Mouse (Mus musculus) urinary bladder, postnatal 10 days (tissue): ENCODE data around the gene Gm11011.
"Not testable (repeated sequence)": the region's sequence is repeated elsewhere in the genome, so short reads cannot be mapped to it uniquely, and the experiment has no call there.

Experiments used
- DNase-seq: peaks from one replicate; pipeline ENCODE4 v3.0.0; 2022; ENCODE audit warnings: low spot score

The Gm11011 gene

DNA sequence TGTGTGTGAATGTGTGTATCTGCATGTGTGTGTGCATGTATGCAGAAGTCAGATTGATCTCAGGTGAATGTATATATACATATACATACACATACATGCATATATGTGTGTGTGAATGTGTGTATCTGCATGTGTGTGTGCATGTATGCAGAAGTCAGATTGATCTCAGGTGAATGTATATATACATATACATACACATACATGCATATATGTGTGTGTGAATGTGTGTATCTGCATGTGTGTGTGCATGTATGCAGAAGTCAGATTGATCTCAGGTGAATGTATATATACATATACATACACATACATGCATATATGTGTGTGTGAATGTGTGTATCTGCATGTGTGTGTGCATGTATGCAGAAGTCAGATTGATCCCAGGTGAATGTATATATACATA is at the start of gene Gm11011:
Gene Gm11011 (minus strand): TSS at position 101 of the 400 bp plus-strand sequence.
- DNase-seq, result not testable (repeated sequence)

DNA sequence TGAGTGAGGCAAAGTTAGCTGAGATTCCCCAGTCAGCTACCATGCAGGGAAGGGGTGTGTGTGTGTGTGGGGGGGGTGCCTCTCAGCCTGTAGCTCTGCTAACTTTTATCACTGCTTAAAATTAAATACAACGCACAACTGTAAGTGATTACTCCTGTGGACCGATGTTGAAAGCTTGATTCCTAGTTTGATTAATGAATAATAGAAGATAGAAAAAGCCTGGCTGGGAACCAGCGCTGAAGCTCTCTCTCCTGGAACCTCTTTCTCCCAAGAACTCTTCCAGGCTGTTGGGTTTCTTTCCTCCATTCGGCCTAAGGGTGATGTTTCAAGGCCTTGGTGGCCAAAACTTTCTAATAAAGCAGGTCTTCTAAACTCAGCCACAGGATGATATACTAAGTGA is 48.9 kb upstream of the Gm11011 start:
- DNase-seq, result no peak

DNA sequence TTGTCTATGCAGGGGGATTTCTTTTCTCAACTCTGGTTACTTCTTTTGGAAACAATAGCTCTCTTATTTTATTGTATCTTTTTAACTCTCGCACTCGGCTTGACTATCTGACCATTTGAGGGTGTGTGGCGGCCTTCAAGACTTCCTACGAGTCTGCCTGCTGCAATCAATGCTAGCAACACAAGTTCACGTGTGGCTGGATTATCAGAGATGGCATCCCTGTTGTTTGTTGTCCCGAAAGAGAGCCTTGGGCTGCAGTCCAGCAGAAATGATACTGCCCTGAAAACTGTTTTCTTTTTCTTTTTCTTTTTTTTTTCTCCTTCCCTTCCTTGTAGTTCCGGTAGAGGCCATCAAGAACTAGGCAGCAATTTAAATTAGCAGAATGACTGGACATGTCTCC is 47.9 kb upstream of the Gm11011 start:
- no peak for DNase-seq

DNA sequence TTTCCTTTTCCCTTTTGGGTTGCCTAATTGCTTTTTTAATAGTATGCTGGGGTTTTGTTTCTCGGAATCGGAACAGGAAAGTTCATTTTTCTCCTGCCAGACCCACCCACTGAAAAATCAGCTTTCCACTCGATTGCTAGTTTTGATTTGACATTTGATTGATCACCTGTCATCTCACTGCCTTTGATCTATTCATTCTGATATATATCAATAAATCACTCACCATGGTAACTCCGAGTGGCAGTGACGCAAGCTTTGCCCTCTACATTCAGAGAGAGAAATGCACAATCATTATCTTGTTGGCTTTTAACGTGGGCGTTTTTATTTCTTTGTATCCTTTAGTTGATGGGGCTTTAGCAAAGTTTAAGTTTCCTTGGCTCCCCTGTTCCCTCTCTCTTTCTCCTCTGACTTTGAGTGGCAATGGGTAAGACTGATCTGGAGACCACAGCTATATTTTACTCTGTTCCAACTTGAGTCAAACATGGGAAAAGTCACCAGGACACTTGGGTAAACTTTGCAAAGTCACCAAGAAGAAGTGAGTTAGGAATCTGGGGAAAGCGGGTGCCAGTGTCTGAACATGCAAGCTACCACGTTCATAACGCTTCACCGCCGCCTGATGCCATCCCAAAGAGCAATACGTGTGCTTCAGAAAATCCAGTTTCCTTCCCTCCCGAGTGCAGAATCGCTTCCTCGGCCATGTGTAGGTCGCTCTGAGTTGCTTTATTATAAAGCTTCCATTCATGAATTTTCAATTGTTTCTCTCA is 47.3 kb upstream of the Gm11011 start:
- no peak for DNase-seq

DNA sequence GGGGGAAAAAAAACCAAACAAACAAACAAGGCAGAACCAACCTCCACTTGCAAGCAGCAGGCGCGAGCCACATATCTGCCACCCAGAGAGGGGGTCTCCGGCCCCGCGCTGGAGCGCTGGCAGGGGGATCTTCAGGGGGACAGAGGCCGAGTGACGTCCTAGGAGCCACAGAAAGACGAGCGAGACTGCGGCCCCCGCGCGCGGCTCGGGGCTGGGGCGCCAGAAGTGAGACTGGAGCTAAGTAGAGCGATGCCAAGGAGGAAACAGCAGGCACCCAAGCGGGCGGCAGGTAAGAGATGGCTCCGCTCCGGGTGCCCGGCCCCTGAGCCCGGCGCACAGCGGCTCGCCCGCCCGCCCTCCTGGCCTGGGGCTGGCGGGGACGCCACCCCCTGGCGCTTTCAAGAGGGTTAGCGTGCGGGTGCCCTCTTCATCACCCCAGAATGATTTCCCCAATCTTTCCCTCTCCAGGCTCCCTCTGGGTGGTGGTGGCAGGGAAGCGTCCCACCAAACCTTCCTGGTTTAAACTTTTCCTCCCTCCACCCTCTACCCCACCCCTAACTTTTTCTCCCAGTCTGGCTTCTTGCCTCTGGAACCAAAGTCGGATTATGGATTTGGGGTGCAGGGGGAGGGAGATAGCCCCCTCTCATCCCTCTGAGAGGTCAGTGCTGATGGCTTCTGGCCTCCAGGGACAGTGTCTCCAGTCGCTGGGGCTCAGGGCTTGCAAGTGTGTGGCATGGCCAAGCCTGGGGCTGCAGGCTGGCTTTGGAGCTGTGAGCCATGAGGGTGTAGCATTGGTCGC is 46.1 kb upstream of the Gm11011 start:
- no peak for DNase-seq

DNA sequence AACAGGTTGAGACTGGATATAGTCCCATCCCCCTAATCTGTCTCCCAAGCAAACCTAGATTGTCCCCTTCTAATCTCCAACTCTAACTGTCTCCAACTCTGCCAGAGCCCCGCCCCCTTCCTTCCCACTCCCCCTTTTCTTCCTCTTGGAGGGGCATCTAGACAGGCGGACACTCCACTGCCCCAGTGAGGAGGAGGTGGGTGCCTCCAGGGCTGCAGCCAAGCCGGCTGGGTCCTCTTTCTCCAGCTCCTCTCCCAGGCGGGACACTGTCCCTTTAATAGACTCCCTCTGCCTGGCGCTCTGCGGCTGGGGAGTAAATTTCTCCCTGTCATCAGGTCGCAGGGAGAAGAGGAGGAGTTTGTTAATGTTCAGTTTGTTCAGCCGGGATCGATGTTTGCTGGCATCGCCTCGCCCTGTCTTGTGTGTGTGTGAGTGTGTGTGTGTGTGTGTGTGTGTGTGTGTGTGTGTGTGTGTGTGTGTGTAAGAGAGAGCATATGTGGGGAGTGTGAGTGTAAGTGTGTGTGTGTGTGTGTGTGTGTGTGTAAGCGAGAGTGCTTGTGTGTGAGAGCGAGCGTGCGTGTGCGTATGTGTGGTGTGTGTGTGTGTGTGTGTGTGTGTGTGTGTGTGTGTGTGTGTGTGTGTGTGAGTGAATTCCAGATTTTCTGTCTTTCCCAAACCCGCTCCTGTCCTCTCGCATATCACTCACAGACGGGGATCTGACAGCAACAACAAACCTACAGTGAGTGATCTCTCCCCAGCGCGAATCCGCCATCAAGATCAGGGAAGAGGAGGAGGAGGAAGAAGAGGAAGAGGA is 45.0 kb upstream of the Gm11011 start, which contains the start of gene Tshz2:
Gene Tshz2 (plus strand): TSS at position 676 of the 814 bp plus-strand sequence.
- DNase-seq, result no peak

DNA sequence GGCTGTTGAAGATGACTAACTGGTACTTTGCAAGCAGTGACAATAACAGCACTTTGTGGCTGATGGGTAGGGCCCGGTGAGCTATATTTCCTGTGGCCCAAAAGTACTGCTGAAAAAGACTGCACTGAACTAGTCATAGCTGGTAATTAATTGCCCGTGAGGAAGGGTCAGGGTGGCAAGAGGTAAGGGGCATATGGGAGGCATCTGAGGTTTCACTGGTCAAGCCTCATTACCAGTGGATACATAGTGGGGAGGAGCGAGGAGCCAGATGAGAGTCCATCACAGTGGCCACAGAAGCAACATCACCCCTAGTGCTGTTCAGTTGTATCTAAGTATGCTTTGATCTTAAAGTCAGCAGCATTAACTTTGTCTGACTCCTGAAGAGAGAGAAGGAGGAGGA is 42.5 kb upstream of the Gm11011 start:
- DNase-seq, result no peak

DNA sequence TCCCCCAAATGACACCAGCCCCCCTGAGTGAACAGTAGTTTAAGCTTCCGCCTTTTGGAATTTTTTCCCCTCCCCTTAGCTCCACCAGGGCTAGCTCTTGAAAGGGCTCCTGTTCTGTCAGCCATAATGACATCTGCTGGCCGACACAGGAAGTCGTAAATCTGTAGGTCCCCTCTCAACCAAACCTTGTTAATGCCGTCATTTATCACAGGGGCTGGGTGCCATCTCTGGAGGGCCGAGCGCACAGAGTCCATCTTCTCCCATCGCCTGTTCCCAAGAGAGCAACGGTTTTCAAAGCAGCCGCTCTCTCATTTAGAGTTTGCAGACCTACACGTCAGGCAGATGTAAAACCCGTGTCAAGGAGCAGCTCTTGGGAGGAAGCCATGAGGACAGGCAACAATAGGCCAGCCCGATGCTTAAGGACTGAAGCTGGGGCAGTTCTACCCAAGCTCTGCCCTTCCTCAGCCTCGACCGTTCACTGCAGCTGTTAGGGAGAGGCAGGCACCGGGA is 33.7 kb upstream of the Gm11011 start:
- DNase-seq, result no peak

DNA sequence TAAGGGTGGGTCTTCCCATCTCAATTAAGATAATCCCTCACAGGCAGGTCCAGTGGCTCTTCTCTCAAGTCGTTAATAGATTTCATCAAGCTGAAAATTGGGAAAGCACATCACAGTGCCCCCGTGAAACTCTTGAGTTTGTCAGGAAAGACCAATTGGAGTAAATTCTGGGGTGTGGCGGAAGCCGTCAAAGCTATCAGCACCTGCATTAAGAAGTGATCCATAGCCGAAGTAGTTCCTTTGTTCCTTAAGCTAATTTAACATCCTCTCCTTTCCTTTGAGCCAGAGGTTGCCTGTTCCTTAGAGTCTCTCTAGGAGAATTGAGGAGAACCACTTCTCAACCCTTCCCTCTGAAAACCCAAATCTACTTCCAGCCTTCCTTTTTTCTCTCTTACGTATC is 28.5 kb upstream of the Gm11011 start:
- no peak for DNase-seq

DNA sequence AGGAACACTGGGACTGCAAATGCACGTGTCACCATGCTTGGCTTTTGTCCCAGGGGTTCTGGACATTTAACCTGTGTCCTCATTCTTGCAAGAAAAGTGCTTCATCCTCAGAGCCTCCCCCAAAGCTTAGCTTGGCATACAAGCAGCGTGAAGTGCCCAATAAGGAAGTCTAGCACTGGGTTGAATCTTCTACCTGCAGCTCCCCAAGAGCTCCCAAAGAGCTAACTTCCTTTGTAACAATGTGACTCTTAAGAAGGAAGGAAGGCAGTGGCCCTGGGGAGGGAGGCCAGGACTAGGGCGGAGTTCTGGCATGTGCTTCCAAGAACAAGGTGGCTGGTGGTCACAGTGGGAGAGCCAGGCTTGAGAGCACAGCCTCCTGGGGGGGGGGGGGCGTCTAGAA is 27.1 kb upstream of the Gm11011 start:
- DNase-seq, result no peak

DNA sequence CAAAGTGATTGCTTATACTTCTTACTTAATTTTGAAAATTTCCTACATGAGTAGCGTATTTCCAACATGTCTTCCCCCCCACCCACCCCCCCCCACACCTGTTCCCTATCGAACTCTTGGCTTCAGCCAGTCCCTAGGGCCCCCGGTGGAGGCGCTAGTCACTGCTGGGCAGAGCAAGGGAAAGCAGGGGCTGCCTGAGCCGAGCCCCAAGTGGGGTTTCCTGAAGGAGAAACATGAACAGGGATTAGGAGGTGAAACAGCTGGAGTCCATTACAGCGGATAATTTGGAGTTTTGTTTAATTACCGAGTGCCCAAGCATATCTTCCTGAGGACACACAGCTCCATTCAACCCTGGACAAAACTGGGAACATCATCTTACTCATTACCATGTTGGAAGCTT is 24.0 kb upstream of the Gm11011 start:
- DNase-seq, result no peak

DNA sequence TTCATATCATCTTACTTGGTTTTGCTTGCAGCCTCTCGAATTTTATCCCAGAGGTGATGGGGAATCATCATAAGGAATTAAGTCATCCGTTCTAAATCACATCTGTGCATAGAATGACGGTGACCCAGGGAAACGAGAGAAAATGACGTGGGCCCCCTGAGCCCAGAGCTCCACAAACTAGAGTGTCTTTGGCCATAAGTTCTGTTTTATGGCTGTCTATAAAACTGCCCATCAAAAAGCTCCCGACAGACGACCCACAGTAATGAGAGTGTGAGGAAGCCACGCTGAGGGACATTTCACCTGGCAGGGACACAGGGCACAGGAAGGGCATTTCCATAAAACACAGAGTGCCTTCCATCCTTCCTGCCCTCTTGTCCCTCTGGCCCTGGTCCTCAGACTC is 23.3 kb upstream of the Gm11011 start:
- DNase-seq, result no peak

DNA sequence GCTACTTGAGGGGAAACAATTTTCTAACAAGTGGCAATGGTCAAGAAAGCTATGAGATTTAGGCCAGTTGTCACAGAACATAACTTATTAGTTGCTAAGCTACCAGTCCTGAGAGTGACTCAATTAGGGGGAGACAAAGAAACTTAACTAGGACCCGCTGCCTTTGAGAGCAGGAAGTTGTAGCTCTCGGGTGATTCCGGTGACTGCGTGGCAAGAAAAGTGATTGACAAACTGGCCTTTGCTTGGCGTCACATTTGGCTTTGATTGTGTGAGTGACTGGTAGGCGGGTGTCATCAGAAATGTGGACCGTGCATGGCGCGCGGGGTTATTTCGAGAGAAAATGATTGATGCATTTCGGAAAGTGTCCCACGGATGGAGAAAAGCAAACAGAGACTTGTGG is 22.4 kb upstream of the Gm11011 start:
- no peak for DNase-seq

DNA sequence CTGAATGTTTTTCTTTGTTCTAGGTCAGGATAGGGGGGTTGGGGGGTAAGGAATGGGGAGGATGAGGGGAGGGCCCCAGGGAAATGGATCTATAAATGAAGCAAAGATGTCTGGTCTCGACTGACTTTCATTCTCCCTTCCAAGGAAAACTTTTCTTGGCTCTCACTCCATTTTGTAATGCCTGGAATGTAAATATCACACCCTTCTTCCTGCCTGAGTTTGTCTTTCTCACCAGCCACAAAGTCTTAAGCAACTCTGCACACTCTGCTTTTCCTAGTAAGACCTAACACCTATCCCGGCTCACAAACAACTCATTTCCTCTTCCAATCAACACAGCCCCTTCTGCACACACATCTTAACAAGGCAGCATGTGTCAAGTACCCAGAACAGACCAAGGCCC is 20.2 kb upstream of the Gm11011 start:
- no peak for DNase-seq

DNA sequence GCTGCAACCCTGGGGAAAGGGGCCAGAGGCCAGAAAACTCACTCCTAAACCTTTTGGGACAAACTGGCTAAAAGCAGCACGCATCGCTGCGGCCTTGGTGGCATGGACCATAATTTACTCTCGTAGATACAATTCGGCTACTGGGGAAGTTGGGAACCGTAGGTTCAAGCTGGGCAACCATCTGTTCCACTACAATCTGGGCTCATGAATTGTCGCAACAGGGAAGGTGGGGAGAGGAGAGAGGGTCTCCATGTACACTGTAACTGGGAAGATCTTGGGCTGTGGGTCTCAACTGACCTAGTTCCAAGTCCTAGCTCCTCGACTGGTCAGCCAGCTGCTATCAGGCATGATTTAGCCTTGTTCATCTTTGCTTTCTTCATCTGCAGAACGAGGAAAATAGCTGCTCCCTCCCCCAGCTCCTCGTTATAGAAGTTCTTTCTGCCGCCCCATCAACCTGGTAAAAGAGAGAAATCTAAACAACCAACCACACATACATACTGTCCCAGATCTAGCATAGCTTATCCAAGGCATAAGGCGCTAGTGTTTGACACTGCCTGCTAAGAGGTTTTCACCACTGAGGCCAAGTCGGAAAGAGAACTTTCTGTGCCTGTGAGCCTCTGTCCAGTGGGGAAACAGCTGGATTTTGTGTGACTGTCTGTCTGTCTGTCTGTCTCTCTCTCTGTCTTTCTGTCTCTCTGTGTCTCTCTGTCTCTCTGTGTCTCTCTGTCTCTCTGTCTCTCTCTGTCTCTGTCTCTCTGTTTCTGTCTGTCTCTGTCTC is 19.5 kb upstream of the Gm11011 start:
- no peak for DNase-seq

DNA sequence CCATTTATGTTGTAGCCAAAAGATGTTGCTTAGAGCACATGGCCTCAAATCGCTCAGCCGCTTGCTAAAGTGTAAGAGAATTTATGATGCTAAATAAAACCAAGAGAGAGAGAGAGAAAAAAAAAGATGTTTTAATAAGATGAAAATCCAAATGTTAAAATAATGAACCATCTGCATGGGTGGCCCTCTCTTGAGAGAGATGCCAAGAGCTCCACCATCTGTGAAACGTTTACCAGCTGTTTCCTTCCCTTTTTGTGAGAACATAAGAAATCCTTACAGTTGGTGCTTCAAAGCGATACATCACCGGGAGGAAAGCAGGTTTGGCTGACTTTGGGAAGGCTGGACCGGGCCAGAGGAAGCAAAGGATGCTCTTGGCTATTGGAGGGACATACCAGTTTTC is 12.6 kb upstream of the Gm11011 start:
- DNase-seq, result no peak

DNA sequence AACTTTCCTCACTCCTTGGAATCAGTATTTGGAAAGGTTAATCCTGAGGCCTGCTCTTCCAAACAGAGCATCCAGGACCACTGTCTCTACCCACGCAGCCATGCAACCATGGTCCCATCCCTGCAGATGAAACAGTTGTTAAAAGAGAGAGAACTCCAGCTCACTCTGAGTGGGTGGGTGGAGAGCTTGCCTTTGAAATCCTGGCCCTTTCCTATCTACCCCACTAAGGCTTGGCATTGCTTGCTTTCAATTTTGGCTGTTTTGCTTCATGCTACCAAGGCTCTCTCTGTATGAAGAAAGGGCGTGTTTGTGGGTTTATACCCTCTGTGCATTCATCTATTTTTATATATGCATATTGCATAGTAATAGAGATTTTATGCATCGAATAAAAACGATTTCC is 12.0 kb upstream of the Gm11011 start:
- no peak for DNase-seq

DNA sequence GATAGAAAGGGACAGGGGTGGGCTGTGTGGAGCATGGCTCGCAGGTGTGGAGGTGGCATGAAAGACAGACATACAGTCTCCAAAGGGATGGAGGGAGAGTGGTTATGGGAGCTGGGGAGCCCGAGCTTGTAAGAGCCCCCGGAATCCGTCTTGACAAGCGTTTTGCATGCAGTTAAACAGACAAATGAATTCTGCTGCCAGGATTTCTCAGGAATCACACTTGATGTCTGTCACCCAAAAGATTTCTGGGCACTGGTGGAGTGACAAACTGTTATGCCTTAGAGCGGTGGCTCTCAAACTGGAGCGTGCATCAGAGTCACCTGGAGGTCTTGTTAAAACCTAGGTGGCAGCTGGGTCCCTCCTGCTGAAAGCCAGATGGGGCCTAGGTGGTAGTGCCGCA is 10.4 kb upstream of the Gm11011 start:
- no peak for DNase-seq

DNA sequence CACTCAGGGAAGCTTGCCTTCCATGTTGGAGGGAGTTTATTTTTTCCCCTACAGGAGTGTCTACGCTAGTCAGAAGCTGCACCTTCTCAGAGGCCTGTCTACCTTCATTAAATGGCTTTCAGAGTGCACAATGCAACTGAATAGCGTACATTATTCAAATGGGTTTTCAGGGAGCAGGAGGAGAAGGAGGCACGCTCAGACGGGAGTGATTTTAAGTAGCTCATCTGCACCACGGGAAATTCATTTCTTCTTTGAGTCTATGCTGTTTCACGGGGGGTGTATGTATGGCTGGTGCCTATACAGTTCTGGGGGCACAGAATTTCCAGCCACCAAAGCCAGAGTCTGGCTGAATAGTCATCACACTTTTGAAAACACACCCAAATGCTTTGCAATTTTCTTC is 9.8 kb upstream of the Gm11011 start:
- DNase-seq, result no peak

DNA sequence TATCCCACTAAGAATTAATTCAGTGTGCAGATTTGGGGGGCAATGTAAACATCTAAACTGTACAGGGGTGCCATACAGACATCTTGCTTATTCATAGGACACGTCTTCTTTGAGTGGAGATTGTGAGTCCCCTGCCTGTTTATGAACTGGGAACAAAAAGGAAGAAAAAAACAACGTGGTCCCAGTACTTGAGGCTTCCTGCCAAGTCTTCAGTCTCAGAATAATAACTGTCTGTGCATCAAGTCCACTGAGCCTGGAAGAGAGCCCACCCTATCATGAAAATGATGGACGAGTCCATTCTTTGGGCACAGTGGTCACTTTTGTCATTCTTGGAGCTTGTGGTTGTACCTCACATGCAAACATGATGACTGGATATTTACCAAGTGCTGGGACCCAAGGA is 6.2 kb upstream of the Gm11011 start:
- DNase-seq, result no peak

DNA sequence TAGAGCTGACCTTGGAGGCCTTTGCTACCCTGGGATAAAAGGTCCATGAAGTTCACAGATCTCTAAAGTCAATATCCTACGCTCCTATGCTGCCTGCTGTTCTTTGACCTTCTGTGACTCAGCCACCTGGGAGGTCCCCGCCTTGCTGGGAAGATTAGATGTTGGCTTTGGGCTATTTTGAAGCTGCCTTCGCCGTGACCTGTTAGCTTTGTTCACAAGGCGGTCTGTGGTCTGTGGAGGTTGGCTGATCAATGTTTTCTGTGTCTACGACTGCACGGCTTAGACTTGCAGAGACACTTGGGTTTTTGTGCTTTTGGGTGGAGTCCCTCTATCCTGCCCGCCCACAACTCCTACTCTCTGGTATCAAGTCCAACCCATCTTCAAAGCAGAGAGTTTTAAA is 2.9 kb upstream of the Gm11011 start:
- no peak for DNase-seq

DNA sequence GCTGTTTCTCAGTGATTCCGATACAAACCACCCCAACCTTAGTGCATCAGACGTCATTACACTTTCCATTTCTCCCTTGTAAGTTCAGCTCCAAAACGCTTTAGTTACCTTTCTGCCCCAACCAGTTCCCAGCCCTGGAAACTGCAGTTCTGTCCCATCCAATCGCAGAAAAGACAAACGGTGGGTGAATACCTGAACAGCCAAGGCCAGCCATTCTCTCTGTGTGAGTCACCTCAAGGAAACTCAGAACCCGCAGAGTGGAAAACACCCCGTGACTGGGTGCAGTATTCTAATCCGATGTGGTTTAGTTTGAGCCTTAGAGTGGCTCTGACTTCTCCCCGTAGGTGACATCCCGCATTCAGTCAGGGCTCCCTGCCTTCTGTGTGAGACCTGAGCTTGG is 2.2 kb upstream of the Gm11011 start:
- DNase-seq, result no peak
